Mouse (Mus musculus) thymus, postnatal 25 days (tissue): ENCODE results near the gene Copa.

Experiments
- DNase-seq: peaks from one replicate; pipeline ENCODE4 v3.0.0; 2022

Gene Copa

GRCm38 (mm10) chr1:172082101-172082898 is at the start of gene Copa, which contains the start of gene Ncstn:
Gene Copa, plus strand, starts transcription at chr1:172082529.
Gene Ncstn, minus strand, starts transcription at chr1:172082795.
- peak; percentile 91 for DNase-seq

GRCm38 (mm10) chr1:172046410-172046809 is 35.9 kb upstream of the Copa start:
- no peak for DNase-seq

DNA sequence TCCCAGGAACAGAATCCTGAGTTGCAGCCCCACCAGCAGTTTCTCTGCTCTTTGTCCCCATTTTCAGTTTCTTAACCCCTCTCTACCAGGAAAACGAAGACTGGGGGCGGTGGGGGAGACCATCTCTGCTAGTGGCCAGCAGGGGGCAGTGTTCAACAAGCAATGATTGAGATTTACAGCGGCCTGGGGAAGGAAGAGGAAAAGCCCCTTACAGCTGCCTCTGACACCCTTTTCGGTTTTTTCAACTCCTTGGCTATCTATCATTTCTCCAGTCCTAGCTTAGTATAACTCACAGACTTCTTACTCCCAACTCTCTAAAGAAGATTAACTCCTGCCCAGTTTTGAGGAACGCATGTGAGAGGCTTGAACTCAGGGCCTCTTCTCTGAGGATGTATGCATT is 35.4 kb upstream of the Copa start:
- peak; percentile 82 for DNase-seq

DNA sequence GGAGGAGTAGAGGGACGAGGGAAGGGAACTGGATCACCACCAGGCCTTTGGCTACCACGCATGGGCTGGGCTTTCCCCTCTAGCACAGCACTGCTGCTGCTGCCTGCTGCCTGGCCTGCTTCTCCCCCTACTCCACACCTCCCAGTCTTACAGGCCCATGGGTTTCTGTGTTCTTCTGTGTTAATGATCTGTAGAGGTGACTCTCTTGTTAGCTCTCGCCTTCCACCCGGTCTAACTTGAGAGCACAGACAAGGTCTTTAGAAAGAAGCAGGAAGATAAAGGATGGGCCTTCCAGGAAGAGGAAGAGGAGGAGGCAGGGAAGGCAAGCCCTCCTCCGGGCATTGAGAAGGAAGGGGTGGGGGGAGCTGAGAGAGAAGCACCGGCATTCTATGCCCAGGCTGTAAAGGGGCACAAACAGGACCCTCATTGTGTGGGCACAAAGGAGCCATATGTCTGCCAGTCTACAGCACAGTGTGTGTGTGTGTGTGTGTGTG is 34.0 kb upstream of the Copa start:
- no peak for DNase-seq

GRCm38 (mm10) chr1:172049131-172049782 is 33.1 kb upstream of the Copa start:
- DNase-seq = no peak

GRCm38 (mm10) chr1:172052766-172053279 is 29.5 kb upstream of the Copa start:
- no peak for DNase-seq

- no peak for DNase-seq
Measured at GRCm38 (mm10) chr1:172053541-172054440, 28.5 kb upstream of the Copa start.

DNA sequence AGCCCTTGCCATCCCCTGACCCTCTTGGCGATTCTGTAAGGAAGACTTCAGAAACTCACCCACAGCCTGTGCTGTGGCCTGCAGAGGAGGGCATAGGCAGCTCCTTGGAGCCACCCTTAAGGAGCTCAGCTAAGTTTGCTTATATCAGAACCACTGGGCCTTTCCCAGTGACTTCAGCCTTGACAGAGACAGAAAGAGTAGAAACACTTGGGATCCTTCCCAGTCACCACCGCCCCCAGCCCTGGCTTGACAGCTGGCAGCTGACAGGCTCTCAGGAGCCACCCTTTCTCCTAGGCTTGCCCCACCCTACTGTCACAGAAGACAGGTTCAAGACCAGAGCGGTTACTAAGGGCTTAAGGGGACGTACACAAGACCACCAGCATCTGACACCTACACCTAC is 26.1 kb upstream of the Copa start:
- no peak for DNase-seq

DNA sequence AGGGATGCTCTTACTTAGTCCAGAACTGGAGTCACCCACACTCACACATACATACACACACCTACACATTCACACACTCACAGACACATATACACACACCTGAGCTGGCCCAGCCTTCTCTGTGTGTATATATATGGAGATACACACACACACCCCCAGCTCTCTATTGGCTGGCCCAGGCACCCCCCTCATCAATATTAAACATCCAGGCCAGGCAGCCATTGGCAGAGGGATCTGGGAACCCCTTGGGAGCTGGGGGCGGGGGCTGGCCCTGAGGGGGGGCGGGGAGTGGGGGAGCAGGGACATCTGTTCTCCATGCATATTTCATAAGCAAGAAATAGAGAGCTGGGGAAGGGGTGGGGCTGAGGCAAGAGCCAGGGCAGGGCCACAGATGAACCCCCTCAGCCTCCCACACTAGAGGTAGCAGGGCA is 24.8 kb upstream of the Copa start, which contains the start of gene Nhlh1:
Nhlh1 (minus strand) TSS at position 83 of the 431 bp plus-strand sequence.
- DNase-seq = no peak

DNA sequence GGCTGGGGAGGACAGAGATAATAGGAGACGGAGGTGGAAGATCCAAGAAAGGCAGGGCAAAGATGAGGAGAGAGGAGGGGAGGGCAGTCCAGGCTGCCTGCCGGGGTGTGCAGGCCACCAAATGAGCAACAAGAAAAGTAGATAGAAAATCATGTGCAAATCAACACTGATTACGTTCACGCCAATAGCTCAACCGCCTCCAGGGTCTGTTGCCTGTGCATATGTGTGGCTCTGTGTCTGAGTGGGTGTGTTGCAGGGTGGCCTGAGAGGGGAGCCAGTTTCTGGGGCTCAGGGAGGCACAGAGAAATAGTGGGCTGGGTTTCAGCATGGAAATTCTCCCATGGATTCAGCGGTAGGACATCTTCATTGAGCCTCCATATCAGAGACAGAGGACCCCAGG is 24.0 kb upstream of the Copa start:
- DNase-seq = no peak

GRCm38 (mm10) chr1:172058874-172059273 is 23.5 kb upstream of the Copa start:
- DNase-seq = no peak

GRCm38 (mm10) chr1:172060659-172061058 is 21.7 kb upstream of the Copa start:
- no peak for DNase-seq

DNA sequence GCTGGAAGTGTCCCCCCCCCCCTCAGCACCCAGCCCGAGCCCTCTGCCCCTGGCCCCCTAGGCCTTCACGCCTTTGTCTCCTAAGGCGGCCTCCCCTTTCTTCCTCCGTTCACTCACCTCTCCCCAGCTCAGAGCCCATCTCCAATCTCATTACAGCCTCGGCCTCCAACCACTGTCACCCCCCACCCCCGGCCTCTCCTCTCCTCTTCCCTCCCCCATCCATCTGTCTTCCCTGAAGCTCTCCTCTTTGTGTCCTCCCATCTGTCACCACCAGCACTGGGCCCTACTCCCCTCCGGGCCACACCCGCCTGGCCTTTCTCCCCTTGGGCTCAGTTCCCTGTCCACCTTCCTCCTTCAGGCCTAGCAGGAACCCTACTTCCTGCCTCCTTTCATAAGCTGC is 21.1 kb upstream of the Copa start:
- DNase-seq = no peak

DNA sequence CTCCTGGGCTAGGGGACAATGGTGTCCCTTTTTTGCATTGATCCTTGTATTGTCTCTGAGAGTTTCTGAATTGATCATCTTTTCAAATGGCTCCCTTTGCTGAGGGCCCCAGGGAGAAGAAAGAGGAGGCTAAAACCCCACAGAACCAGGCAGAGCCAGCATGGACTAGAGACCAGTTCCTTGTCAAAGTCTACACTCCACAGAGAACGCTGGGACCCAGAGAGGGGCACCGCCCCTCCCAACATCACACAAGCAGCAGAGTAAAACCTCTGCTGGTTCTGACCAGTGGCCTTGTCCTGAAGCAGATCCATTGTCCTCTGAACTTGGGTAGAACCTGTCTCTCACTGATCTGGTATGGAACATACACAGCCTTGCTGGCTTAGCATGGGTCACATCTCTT is 20.2 kb upstream of the Copa start:
- DNase-seq = no peak

DNA sequence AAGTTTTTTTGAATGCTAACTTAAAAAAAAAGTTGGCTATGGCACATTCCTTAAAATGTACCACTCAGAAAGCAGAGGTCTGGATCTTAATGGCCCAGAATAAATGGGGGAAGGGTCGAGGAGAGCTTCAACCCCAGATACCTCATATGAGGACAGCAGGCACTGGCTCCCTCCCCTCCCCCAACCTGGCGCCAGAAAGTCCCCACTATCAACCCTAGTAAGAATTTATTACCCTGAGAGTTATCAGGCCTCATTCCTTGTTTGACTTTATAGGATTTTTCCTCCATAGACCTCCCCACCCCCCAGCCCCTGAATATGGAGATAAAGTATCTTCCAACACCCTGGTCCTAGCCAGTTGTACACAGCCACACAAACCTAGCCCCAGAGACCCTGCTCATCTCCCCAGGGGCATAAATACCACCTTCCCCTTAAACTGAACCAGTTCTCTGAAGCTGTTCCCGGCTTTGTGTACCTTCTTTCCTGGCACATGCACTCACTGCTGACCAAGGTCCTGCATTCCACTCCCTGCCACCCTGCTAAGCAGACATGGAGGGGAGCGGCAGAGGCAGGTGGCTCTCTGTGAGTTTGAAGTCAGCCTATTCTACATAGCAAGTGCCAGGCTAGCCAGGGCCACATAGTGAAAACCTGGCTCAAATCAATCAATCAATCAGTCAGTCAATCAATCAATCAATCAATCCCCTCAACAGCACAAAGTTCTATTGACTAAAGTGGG is 18.9 kb upstream of the Copa start:
- DNase-seq = no peak

GRCm38 (mm10) chr1:172064613-172065141 is 17.7 kb upstream of the Copa start:
- no peak for DNase-seq

DNA sequence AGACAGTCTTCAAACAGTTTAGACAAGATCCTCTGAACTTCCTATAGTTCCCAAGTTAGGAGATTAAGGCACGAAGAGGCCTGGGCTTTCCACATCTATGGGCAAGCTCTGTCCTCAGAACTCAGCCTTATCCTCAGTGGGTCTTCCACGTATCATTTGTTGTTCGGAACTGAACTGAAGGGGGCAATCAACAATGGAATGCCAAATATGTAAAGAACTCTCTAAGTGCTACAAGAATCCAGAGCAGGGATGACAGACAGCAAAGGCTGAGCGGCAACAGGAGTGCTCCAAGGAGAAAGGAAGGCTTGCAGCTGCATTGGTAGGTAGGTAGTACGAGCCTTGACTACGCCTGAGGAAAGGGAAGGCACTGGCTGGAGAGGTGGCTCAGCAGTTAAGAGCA is 12.1 kb upstream of the Copa start:
- DNase-seq = no peak

GRCm38 (mm10) chr1:172071556-172071955 is 10.8 kb upstream of the Copa start:
- DNase-seq = no peak

- DNase-seq = no peak
Measured at GRCm38 (mm10) chr1:172072604-172073003, 9.7 kb upstream of the Copa start.

DNA sequence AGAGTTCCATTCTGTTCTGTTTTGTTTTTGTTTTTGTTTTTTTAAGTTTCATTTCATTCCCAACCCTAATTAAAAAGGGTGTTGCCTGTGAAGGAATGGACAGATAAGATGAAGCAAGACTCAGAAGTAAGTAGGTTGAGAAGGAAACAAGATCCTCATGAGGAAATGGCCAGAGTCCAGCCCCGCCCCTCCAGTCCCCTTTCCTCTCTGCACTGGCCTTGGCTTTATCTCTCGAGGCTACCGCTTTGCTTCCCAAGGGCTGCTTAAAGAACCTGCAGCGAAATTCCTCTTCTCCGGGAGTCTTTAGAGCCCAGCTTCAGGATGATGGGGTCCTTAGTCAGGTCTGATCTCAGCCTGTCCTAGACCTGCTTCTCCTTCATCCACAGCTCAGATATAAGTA is 4.3 kb upstream of the Copa start:
- no peak for DNase-seq

GRCm38 (mm10) chr1:172082899-172083445 is 643 bp downstream of the Copa start:
- no peak for DNase-seq

GRCm38 (mm10) chr1:172093522-172093921 is 11.2 kb downstream of the Copa start:
- DNase-seq = no peak
